Mouse (Mus musculus) G1E (cell line): ENCODE data around the gene Kansl1l.

Source experiments
- CTCF ChIP-seq: IDR thresholded peaks from 2 replicates; pipeline ENCODE4 v1.5.1; 2012; ENCODE audit warnings: low read depth, low read length, inconsistent platforms, mixed read lengths
- GATA1 ChIP-seq: IDR thresholded peaks from 2 replicates; pipeline ENCODE4 v1.6.1; 2012; ENCODE audit warnings: borderline replicate concordance, low read length, inconsistent platforms, mixed read lengths
- POLR2AphosphoS5 ChIP-seq: IDR thresholded peaks from 2 replicates; pipeline ENCODE4 v1.6.1; 2012; ENCODE audit warnings: low read depth, low read length, inconsistent platforms; ENCODE audit not compliant: insufficient replicate concordance
- TAL1 ChIP-seq: conservative IDR thresholded peaks from 2 replicates; pipeline ENCODE4 v1.6.1; 2012; ENCODE audit warnings: low read depth, low read length, inconsistent platforms, mixed read lengths

DNA sequence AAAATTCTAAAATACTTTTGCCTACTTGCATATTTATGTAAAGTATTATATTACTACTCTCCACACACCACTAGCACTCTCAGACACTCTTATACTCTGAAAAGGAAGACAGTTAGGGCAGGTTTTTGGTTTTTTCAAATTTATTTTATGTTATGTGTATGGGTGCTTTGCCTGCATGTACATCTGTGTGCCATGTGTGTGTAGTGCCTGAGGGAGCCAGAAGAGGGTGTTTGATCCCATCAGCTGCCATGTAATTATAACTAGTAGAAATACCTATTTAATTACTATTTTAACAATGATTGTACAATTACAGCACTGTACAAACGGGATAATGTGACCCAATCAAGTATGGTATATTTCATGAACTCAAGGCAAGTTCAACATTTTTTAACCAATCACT lies 12.0 kb downstream of the Kansl1l start:
- no peak for TF ChIP-seq CTCF
- TF ChIP-seq TAL1, result no peak
- no peak for TF ChIP-seq POLR2AphosphoS5
- no peak for TF ChIP-seq GATA1
